Mouse (Mus musculus) embryo, embryonic 10.5 days (tissue): ENCODE measurements around the gene Vps13c.

Experiments used
- DNase-seq: peaks from one replicate; pipeline ENCODE4 v3.0.0-alpha.2; 2015; ENCODE audit warnings: low spot score

Vps13c gene

GRCm38 (mm10) chr9:68022311-68023043 is 182.3 kb downstream of the Vps13c start:
- DNase-seq = no peak

- DNase-seq = no peak
Observed at GRCm38 (mm10) chr9:68028631-68029030, 188.4 kb downstream of the Vps13c start.

- no peak for DNase-seq
Observed at GRCm38 (mm10) chr9:68033771-68034170, 193.6 kb downstream of the Vps13c start.
